Mouse (Mus musculus) spleen, adult 2 months (tissue): ENCODE data around the gene Tut1. TPM values are rescaled to one million over a fixed set of nuclear protein-coding genes. Genes with fewer than 3 reads are reported as not detected.
"Not testable (repeated sequence)": the region's sequence is repeated elsewhere in the genome, so short reads cannot be mapped to it uniquely, and the experiment has no call there.

Experiments
- DNase-seq, 2 experiments: peaks; one replicate each; pipeline versions ENCODE4 v3.0.0 to v3.0.0-alpha.2; 2012 to 2021; ENCODE audit warnings: low spot score in 2 of 2, low read depth in 1 of 2
- H3K27ac ChIP-seq: fragments of 200-500 bp; 2 replicates; pipeline ENCODE4 v1.5.1; 2012; ENCODE audit warnings: low read length, inconsistent platforms; ENCODE audit not compliant: insufficient read depth
- H3K27me3 ChIP-seq: fragments of 200-500 bp; 2 replicates; pipeline ENCODE4 v1.6.1; 2012; ENCODE audit warnings: mild to moderate bottlenecking, moderate library complexity, low read length, inconsistent platforms; ENCODE audit not compliant: control insufficient read depth, insufficient read depth
- H3K36me3 ChIP-seq: fragments of 200-500 bp; 2 replicates; pipeline ENCODE4 v1.6.1; 2012; ENCODE audit warnings: mild to moderate bottlenecking, low read length, inconsistent platforms; ENCODE audit not compliant: control insufficient read depth, insufficient read depth
- H3K4me1 ChIP-seq: fragments of 200-500 bp; 2 replicates; pipeline ENCODE4 v1.6.1; 2011; ENCODE audit warnings: inconsistent platforms; ENCODE audit not compliant: control insufficient read depth, insufficient read depth, insufficient read length
- H3K4me3 ChIP-seq: fragments of 200-500 bp; 2 replicates; pipeline ENCODE4 v1.5.1; 2011; ENCODE audit warnings: mild to moderate bottlenecking, inconsistent platforms; ENCODE audit not compliant: insufficient read depth, insufficient read length; ENCODE audit errors: extremely low read depth
- POLR2A ChIP-seq: fragments of 200-500 bp; IDR thresholded peaks from 2 replicates; pipeline ENCODE4 v1.6.1; 2011; ENCODE audit warnings: low read depth, low read length, inconsistent platforms
- WGBS: fragments of 180-500 bp; shearing (Covaris S2); methylation state at CpG from one replicate; pipeline ENCODE4 v1.1.7; 2018; 5-methylcytosine and 5-hydroxymethylcytosine counted together
- polyA plus RNA-seq: library from polyadenylated mRNA; depleted of rRNA; stranded (reverse); fragments of >200 nt; gene quantifications from 2 replicates; pipeline ENCODE4 v1.2.3, GENCODE M21; 2012; rRNA removed

Tut1 gene
- polyA plus RNA-seq, 1 experiment = 18.3 TPM

- no peak for TF ChIP-seq POLR2A
- Histone ChIP-seq H3K4me1 (peaks cover 17% of the 10 kb centered on the region; the same call in 1 of the 2 replicates), H3K27ac (no peak overlapping the region), H3K4me3 (no peak overlapping the region), H3K36me3 (peaks cover 7% of the 10 kb centered on the region), H3K27me3 (no peaks in the 10 kb centered on the region)
- WGBS = 88% methylated on average over 4 of the region's 4 CpGs
- DNase-seq = no peak
Observed at GRCm38 (mm10) chr19:8999223-8999622, 45.6 kb downstream of the Tut1 start.

DNA sequence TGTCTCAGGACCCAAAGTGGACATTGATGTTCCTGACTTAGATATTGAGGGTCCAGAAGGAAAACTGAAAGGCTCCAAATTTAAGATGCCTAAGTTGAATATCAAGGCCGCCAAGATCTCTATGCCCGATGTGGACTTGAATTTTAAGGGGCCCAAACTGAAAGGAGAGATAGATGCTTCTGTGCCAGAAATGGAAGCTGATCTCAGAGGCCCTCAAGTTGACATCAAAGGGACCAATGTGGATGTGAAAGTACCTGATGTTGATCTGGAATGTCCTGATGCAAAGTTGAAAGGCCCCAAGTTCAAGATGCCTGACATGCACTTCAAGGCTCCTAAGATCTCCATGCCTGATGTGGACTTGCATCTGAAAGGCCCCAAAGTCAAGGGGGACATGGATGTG, 53.3 kb downstream of the Tut1 start:
- H3K36me3 ChIP-seq, H3K4me3 ChIP-seq, H3K4me1 ChIP-seq, H3K27ac ChIP-seq, DNase-seq, H3K27me3 ChIP-seq: not testable (repeated sequence)
- WGBS = 93% methylated on average over 2 of the region's 2 CpGs

Other genes starting within 250 kb of the Tut1 start
- gene Slc3a2, start 230.5 kb upstream of the Tut1 start, polyA plus RNA-seq = 122 and 129 TPM in 2 replicates
- gene Wdr74, start 218.0 kb upstream of the Tut1 start, polyA plus RNA-seq = 26.2 and 30.2 TPM in 2 replicates
- gene 1700092M07Rik, start 213.1 kb upstream of the Tut1 start, polyA plus RNA-seq = not detected in 2 replicates
- 52.8 and 53.0 TPM in 2 replicates for gene Stx5a, start 212.4 kb upstream of the Tut1 start, polyA plus RNA-seq
- 80.2 and 104 TPM in 2 replicates for gene Nxf1, start 196.8 kb upstream of the Tut1 start, polyA plus RNA-seq
- gene Tmem223, start 182.9 kb upstream of the Tut1 start, polyA plus RNA-seq = 86.1 and 135 TPM in 2 replicates
- gene Tmem179b, start 179.4 kb upstream of the Tut1 start, polyA plus RNA-seq = 87.9 and 117 TPM in 2 replicates
- 11.3 and 15.8 TPM in 2 replicates for gene Taf6l, start 167.4 kb upstream of the Tut1 start, polyA plus RNA-seq
- gene Polr2g, start 155.3 kb upstream of the Tut1 start, polyA plus RNA-seq = 27.9 and 30.3 TPM in 2 replicates
- gene Zbtb3, start 151.3 kb upstream of the Tut1 start, polyA plus RNA-seq = 2.4 and 2.5 TPM in 2 replicates
- gene Ttc9c, start 134.5 kb upstream of the Tut1 start, polyA plus RNA-seq = 13.2 and 14.2 TPM in 2 replicates
- gene Hnrnpul2, start 133.8 kb upstream of the Tut1 start, polyA plus RNA-seq = 22.0 and 25.4 TPM in 2 replicates
- not detected in 2 replicates for gene AC129217.1, start 124.1 kb upstream of the Tut1 start, polyA plus RNA-seq
- 91.7 and 116 TPM in 2 replicates for gene Bscl2, start 116.4 kb upstream of the Tut1 start, polyA plus RNA-seq
- 0.05 and 0.09 TPM in 2 replicates for gene Gng3, start 114.7 kb upstream of the Tut1 start, polyA plus RNA-seq
- gene Lrrn4cl, start 103.1 kb upstream of the Tut1 start, polyA plus RNA-seq = 0.23 and 0.27 TPM in 2 replicates
- gene Ubxn1, start 82.4 kb upstream of the Tut1 start, polyA plus RNA-seq = 57.9 and 80.6 TPM in 2 replicates
- 20.8 and 27.9 TPM in 2 replicates for gene Uqcc3, start 72.9 kb upstream of the Tut1 start, polyA plus RNA-seq
- 0.94 and 1.4 TPM in 2 replicates for gene Lbhd1, start 70.1 kb upstream of the Tut1 start, polyA plus RNA-seq
- not detected in 2 replicates for gene Gm49403, start 69.9 kb upstream of the Tut1 start, polyA plus RNA-seq
- 11.5 and 15.2 TPM in 2 replicates for gene 1810009A15Rik, start 65.0 kb upstream of the Tut1 start, polyA plus RNA-seq
- 1.2 TPM in 1 of 2 replicates, not detected in the other for gene Gm49416, start 64.9 kb upstream of the Tut1 start, polyA plus RNA-seq
- gene Ints5, start 60.8 kb upstream of the Tut1 start, polyA plus RNA-seq = 21.2 and 27.5 TPM in 2 replicates
- 85.2 and 86.9 TPM in 2 replicates for gene Ganab, start 55.8 kb upstream of the Tut1 start, polyA plus RNA-seq
- 86.0 and 93.4 TPM in 2 replicates for gene B3gat3, start 33.5 kb upstream of the Tut1 start, polyA plus RNA-seq
- 10.0 and 11.9 TPM in 2 replicates for gene Rom1, start 24.5 kb upstream of the Tut1 start, polyA plus RNA-seq
- gene Eml3, start 24.3 kb upstream of the Tut1 start, polyA plus RNA-seq = 72.3 and 77.7 TPM in 2 replicates
- gene Mta2, start 12.0 kb upstream of the Tut1 start, polyA plus RNA-seq = 35.0 and 37.7 TPM in 2 replicates
- 206 and 242 TPM in 2 replicates for gene Eef1g, start 13.2 kb downstream of the Tut1 start, polyA plus RNA-seq
- gene Ahnak, start 35.4 kb downstream of the Tut1 start, polyA plus RNA-seq = 6.9 and 8.0 TPM in 2 replicates
- gene Scgb1a1, start 134.1 kb downstream of the Tut1 start, polyA plus RNA-seq = 0.26 and 0.91 TPM in 2 replicates
- gene Asrgl1, start 181.8 kb downstream of the Tut1 start, polyA plus RNA-seq = 4.5 and 6.2 TPM in 2 replicates